Mouse (Mus musculus): ENCODE data around the gene Gm11992. TPM values are rescaled to one million over a fixed set of nuclear protein-coding genes. Genes with fewer than 3 reads are reported as not detected.

The Gm11992 gene
- polyA plus RNA-seq, 1 experiment: 22.0 TPM

DNA sequence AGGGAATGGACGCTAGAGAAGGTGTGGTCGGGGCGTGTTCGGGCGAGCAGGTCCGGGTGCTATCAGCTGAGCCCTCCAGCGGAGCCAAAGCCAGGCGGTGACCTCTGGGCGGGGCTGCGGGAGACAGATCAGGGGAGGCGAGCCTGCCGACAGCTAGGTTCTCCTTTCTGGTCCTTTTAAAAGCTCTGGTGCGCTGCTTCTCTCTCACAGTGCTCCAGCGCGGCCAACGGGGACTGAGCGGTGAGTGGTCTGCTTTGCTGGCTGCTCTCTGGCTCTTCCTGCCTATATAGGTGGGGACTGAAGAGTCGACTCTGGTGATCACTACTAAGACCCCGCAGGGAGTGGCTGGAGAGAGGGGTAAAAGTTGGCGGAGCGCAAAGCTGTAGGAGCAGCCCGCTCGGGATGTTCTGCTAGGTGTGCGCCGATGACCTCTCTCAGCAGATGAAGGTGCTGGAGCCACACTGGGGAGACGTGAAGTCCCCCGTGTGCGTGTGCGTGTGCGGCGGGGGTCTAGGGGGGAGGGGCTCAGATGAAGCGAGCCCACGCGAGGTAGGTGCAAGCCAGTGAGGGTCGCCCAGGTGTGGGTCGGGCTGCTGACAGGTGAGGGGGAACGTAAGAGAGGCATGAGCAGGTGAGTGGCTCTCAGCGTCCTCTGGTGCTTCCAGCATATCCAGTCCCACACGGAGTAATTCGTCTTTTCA, 70.2 kb downstream of the Gm11992 start:
- WGBS: under 1% methylated on average over 40 of the region's 40 CpGs
- peak overlapping the region; percentile 63 for H3K4me3 ChIP-seq (ENCODE audit: insufficient read depth, low read depth, low read length)
- TF ChIP-seq CTCF (conservative IDR thresholded peaks at IDR 0.05; ENCODE audit: insufficient read depth, insufficient read length, low read depth, low read length) (no peak), POLR2A (IDR thresholded peaks at IDR 0.05; ENCODE audit: low read depth, low read length) (no peak)
- H3K4me1 ChIP-seq (ENCODE audit: control insufficient read depth, insufficient read depth, low read length): peaks cover 3% of the 10 kb centered on the region; the same call in 1 of the 2 replicates
- no peaks in the 10 kb centered on the region for H3K27me3 ChIP-seq (replicated peaks; ENCODE audit: control insufficient read depth, insufficient read depth, low read length)
- peak; percentile 75 for DNase-seq
- H3K36me3 ChIP-seq (ENCODE audit: control insufficient read depth, insufficient read depth, low read length): no peaks in the 10 kb centered on the region
- peak overlapping the region; percentile 45 for H3K27ac ChIP-seq (ENCODE audit: insufficient read depth, low read depth, low read length)

Other genes with a start within 250 kb of the Gm11992 start
- 0.29 and 0.39 TPM in 2 replicates for gene Pkd1l1, start 75.3 kb upstream of the Gm11992 start, polyA plus RNA-seq (2012; rRNA removed)
- 14.1 and 15.6 TPM in 2 replicates for gene Hus1, start 37.4 kb upstream of the Gm11992 start, polyA plus RNA-seq (2012; rRNA removed)
- gene Sun3, start 397 bp downstream of the Gm11992 start, polyA plus RNA-seq (2012; rRNA removed): 1.3 and 1.4 TPM in 2 replicates
- 19.8 and 21.2 TPM in 2 replicates for gene Upp1, start 69.5 kb downstream of the Gm11992 start, polyA plus RNA-seq (2012; rRNA removed)
- gene Abca13, start 143.3 kb downstream of the Gm11992 start, polyA plus RNA-seq (2012; rRNA removed): 7.6 and 11.7 TPM in 2 replicates

All from kidney, adult 2 months (tissue).